11 mouse cellular contexts compared by ENCODE assay signal in the genomic region with DNA sequence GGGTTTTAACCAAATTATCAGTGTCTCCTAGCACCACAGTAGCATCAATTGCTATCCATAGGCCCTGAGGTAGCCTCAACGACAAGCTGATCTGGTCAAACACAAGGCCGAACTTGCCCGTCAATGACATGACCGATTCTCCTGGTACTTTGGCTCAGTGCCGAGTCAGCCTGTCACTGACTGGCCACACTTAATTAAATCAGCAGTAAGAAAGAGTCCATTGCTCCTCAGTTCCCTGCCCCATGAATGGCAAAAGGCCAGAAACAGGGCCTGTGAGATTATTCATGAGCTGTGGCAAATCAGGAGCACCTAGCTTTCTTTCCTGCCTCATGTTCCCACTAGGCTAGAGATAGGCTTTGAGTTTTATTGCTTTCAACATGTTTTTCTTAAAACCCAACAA.
DNase-seq lines count a peak whose midpoint lies in the region; TF ChIP-seq lines count a peak whose summit lies in the region.
"Had no signal": no experiment of that assay in that cellular context is flagged by ENCODE, and none has a peak within 500 bp of the region (broad histone marks: within the 10 kb centered on the region; RNA-seq: fewer than 3 reads in every experiment).

No protein-coding gene starts in this region.

- intact Hi-C loops in left cerebral cortex, postnatal 4 days (cut with DNase I), result no loop called here

- TF ChIP-seq CTCF in brain, embryonic 14.5 days (IDR thresholded peaks at IDR 0.05; ENCODE audit: borderline replicate concordance, extremely low read depth, insufficient read depth, insufficient read length), result no peak

- DNase-seq in left cerebral cortex, postnatal 4 days, result peak; percentile 88
- no peak for DNase-seq in left cerebral cortex, adult 9 months (ENCODE audit: low spot score in 2 of 2)
- DNase-seq in right cerebral cortex, postnatal 4 days, result peak; percentile 34
- DNase-seq in right cerebral cortex, postnatal 36 days (ENCODE audit: low spot score in 2 of 2), result no peak
- peak; percentile 80 for DNase-seq in brain, embryonic 14.5 days (ENCODE audit: low read depth)
- peak; percentile 24 to 34 for DNase-seq in cerebellum, postnatal 36 days
- no peak for DNase-seq in heart, adult 8-10 months (ENCODE audit: low spot score)
- no peak for DNase-seq in ovary, postnatal 14 days (ENCODE audit: low spot score)
- DNase-seq: heart, postnatal 36 days; kidney, postnatal 14 days; thymus, postnatal 14 days had no signal

- TF ChIP-seq POLR2A in brain, embryonic 14.5 days (IDR thresholded peaks at IDR 0.05; ENCODE audit: borderline replicate concordance, extremely low read depth, insufficient read depth, insufficient read length, poor library complexity, severe bottlenecking), result no peak

Comparison
In these comparisons a context has a peak if more than half of its experiments do, and no peak if none do; other contexts are left out.
1. DNase-seq: peak in left cerebral cortex, postnatal 4 days (single experiment), right cerebral cortex, postnatal 4 days (single experiment), brain, embryonic 14.5 days (single experiment) and cerebellum, postnatal 36 days (2 of 2); none in left cerebral cortex, adult 9 months (0 of 2), right cerebral cortex, postnatal 36 days (0 of 2), heart, adult 8-10 months (single experiment) and ovary, postnatal 14 days (single experiment).